Mouse (Mus musculus): ENCODE measurements at regions not wholly inside any gene's neighbourhood (a gene's known extent, or its start where the extent isn't known, plus 50 kb on each side); places are given as distances from the start of the nearest gene placed in this dataset.

GRCm38 (mm10) chr2:173990664-173991063, 85.4 kb upstream of the Stx16 start:
- WGBS, result 53% methylated on average over 4 of the region's 4 CpGs

DNA sequence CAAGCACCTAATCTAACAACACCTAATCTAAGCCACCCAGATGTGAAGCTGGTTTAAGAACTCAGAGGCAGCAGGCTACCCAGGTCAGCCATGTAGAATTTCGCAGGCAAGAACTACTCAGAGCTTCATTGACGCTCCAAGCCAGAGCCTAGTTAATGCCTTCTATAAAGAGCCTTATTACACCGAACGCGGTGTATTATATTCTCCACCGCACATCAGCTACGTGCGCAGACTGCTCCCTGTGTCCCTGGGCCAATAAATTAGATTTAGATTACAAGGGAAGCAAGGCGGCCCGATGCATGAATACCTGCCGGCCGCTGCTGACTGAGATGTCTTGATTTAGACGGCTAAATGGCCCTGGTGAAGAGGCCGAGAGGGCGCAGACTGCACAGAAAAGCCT, 84.7 kb upstream of the Stx16 start:
- no peaks in the 10 kb centered on the region for H3K27me3 ChIP-seq (ENCODE audit: control insufficient read depth, insufficient read depth, low read length)
- no peaks in the 10 kb centered on the region for H3K36me3 ChIP-seq (ENCODE audit: control insufficient read depth, insufficient read depth, low read length)
- WGBS, result 74% methylated on average over 15 of the region's 15 CpGs
- no peak overlapping the region for H3K4me3 ChIP-seq (ENCODE audit: low read depth, low read length)
- no peak overlapping the region for H3K9ac ChIP-seq (replicated peaks; ENCODE audit: low read depth, low read length)
- peaks cover 17% of the 10 kb centered on the region; the same call in 1 of the 2 replicates for H3K4me1 ChIP-seq (ENCODE audit: control insufficient read depth, insufficient read depth, low read length)
- no peak overlapping the region for H3K27ac ChIP-seq (ENCODE audit: low read length)
- no peak for ATAC-seq (ENCODE audit: insufficient number of reproducible peaks, insufficient read depth, low FRiP score, low read depth)
- no peaks in the 10 kb centered on the region for H3K9me3 ChIP-seq (ENCODE audit: control insufficient read depth, low read depth, low read length)
- H3K4me2 ChIP-seq (replicated peaks; ENCODE audit: low read depth, low read length), result no peak overlapping the region

More at GRCm38 (mm10) chr2:173990664-173991063, 85.4 kb upstream of the Stx16 start:
- Histone ChIP-seq H3K9ac (replicated peaks; ENCODE audit: low read depth, low read length) (no peak overlapping the region), H3K9me3 (ENCODE audit: control insufficient read depth, low read depth, low read length) (no peaks in the 10 kb centered on the region), H3K4me3 (ENCODE audit: low read depth, low read length) (no peak overlapping the region), H3K36me3 (ENCODE audit: control insufficient read depth, insufficient read depth, low read length) (no peaks in the 10 kb centered on the region), H3K27me3 (ENCODE audit: control insufficient read depth, insufficient read depth, low read length) (no peaks in the 10 kb centered on the region), H3K27ac (ENCODE audit: low read length) (no peak overlapping the region), H3K4me1 (ENCODE audit: control insufficient read depth, insufficient read depth, low read length) (peaks cover 17% of the 10 kb centered on the region; the same call in 1 of the 2 replicates), H3K4me2 (replicated peaks; ENCODE audit: low read depth, low read length) (no peak overlapping the region)
- ATAC-seq (ENCODE audit: insufficient number of reproducible peaks, insufficient read depth, low FRiP score, low read depth), result no peak

DNA sequence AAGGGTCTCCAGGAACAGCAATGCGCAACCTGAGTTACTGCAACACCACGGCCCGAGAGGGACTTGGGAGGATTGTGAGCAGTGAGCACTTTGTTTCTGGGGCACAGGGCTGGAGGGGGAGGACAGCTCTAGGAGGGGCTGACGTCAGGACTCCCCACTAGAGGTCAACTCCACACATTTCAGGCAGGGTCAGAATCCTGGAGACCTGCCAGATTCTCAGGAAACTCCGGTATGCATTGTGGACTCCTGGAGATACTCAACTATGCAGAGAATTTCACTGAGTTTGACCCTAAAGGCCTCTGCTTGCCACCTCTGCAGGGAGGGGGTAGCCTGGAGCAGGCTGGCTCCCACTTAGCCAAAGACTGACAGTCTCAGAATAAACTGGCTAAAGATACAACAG, 84.1 kb upstream of the Stx16 start:
- Histone ChIP-seq H3K4me2 (replicated peaks; ENCODE audit: low read depth, low read length) (no peak overlapping the region), H3K9me3 (ENCODE audit: control insufficient read depth, low read depth, low read length) (no peaks in the 10 kb centered on the region), H3K4me3 (ENCODE audit: low read depth, low read length) (no peak overlapping the region), H3K27ac (ENCODE audit: low read length) (no peak overlapping the region), H3K36me3 (ENCODE audit: control insufficient read depth, insufficient read depth, low read length) (no peaks in the 10 kb centered on the region), H3K4me1 (ENCODE audit: control insufficient read depth, insufficient read depth, low read length) (peaks cover 17% of the 10 kb centered on the region; the same call in 1 of the 2 replicates), H3K9ac (replicated peaks; ENCODE audit: low read depth, low read length) (no peak overlapping the region), H3K27me3 (ENCODE audit: control insufficient read depth, insufficient read depth, low read length) (no peaks in the 10 kb centered on the region)
- 34% methylated on average over 5 of the region's 5 CpGs for WGBS
- ATAC-seq (ENCODE audit: insufficient number of reproducible peaks, insufficient read depth, low FRiP score, low read depth), result peak; percentile 51

- H3K4me3 ChIP-seq (ENCODE audit: low read depth, low read length), result no peak overlapping the region
- no peak overlapping the region for H3K9ac ChIP-seq (replicated peaks; ENCODE audit: low read depth, low read length)
- H3K36me3 ChIP-seq (ENCODE audit: control insufficient read depth, insufficient read depth, low read length), result no peaks in the 10 kb centered on the region
- peaks cover 17% of the 10 kb centered on the region; the same call in 1 of the 2 replicates for H3K4me1 ChIP-seq (ENCODE audit: control insufficient read depth, insufficient read depth, low read length)
- WGBS, result 76% methylated on average over 5 of the region's 5 CpGs
- H3K9me3 ChIP-seq (ENCODE audit: control insufficient read depth, low read depth, low read length), result no peaks in the 10 kb centered on the region
- no peak overlapping the region for H3K4me2 ChIP-seq (replicated peaks; ENCODE audit: low read depth, low read length)
- H3K27me3 ChIP-seq (ENCODE audit: control insufficient read depth, insufficient read depth, low read length), result no peaks in the 10 kb centered on the region
- H3K27ac ChIP-seq (ENCODE audit: low read length), result no peak overlapping the region
- no peak for ATAC-seq (ENCODE audit: insufficient number of reproducible peaks, insufficient read depth, low FRiP score, low read depth)
Observed at GRCm38 (mm10) chr2:173993431-173993955, 82.6 kb upstream of the Stx16 start.

- Histone ChIP-seq H3K36me3 (ENCODE audit: control insufficient read depth, insufficient read depth, low read length) (no peaks in the 10 kb centered on the region), H3K27me3 (ENCODE audit: control insufficient read depth, insufficient read depth, low read length) (no peaks in the 10 kb centered on the region), H3K4me3 (ENCODE audit: low read depth, low read length) (no peak overlapping the region), H3K4me1 (ENCODE audit: control insufficient read depth, insufficient read depth, low read length) (peaks cover 17% of the 10 kb centered on the region; the same call in 1 of the 2 replicates), H3K9me3 (ENCODE audit: control insufficient read depth, low read depth, low read length) (no peaks in the 10 kb centered on the region), H3K9ac (replicated peaks; ENCODE audit: low read depth, low read length) (no peak overlapping the region), H3K4me2 (replicated peaks; ENCODE audit: low read depth, low read length) (0 out of 2 replicates have a peak overlapping the region, but pooled peaks have one; percentile 5), H3K27ac (ENCODE audit: low read length) (no peak overlapping the region)
- no peak for ATAC-seq (ENCODE audit: insufficient number of reproducible peaks, insufficient read depth, low FRiP score, low read depth)
- WGBS, result 26% methylated on average over 13 of the region's 13 CpGs
Observed at GRCm38 (mm10) chr2:173994301-173995073, 81.6 kb upstream of the Stx16 start.

GRCm38 (mm10) chr2:174004666-174005065, 71.4 kb upstream of the Stx16 start:
- Histone ChIP-seq H3K9ac (replicated peaks; ENCODE audit: low read depth, low read length) (no peak overlapping the region), H3K4me3 (ENCODE audit: low read depth, low read length) (no peak overlapping the region), H3K4me2 (replicated peaks; ENCODE audit: low read depth, low read length) (no peak overlapping the region), H3K9me3 (ENCODE audit: control insufficient read depth, low read depth, low read length) (peaks cover 5% of the 10 kb centered on the region), H3K27me3 (ENCODE audit: control insufficient read depth, insufficient read depth, low read length) (no peaks in the 10 kb centered on the region), H3K27ac (ENCODE audit: low read length) (no peak overlapping the region), H3K36me3 (ENCODE audit: control insufficient read depth, insufficient read depth, low read length) (no peaks in the 10 kb centered on the region), H3K4me1 (ENCODE audit: control insufficient read depth, insufficient read depth, low read length) (peaks cover 13% of the 10 kb centered on the region)
- ATAC-seq (ENCODE audit: insufficient number of reproducible peaks, insufficient read depth, low FRiP score, low read depth), result no peak
- 93% methylated on average over 8 of the region's 8 CpGs for WGBS

DNA sequence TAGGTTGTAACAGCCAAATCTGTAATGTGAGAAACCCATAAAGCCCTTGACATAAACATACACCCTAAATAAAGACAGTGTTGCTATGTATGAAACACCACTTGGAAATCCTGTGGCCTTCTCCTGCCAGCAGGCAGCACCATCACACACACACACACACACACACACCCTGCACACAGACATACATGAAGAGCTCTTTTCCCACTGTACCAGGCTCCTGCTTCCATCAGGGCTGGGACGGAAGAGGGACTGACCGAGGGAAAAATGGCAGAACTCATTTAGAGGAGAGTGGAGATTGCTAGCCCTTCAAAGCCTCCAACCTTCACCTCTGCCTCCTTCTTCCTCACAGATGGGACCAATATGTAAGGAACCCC, 68.1 kb upstream of the Stx16 start:
- Histone ChIP-seq H3K9me3 (ENCODE audit: control insufficient read depth, low read depth, low read length) (peaks cover 5% of the 10 kb centered on the region), H3K27ac (ENCODE audit: low read length) (peak overlapping the region; percentile 91; the same call in 1 of the 2 replicates), H3K4me3 (ENCODE audit: low read depth, low read length) (no peak overlapping the region), H3K4me2 (replicated peaks; ENCODE audit: low read depth, low read length) (no peak overlapping the region), H3K9ac (replicated peaks; ENCODE audit: low read depth, low read length) (no peak overlapping the region), H3K4me1 (ENCODE audit: control insufficient read depth, insufficient read depth, low read length) (peaks cover 26% of the 10 kb centered on the region), H3K36me3 (ENCODE audit: control insufficient read depth, insufficient read depth, low read length) (no peaks in the 10 kb centered on the region), H3K27me3 (ENCODE audit: control insufficient read depth, insufficient read depth, low read length) (no peaks in the 10 kb centered on the region)
- ATAC-seq (ENCODE audit: insufficient number of reproducible peaks, insufficient read depth, low FRiP score, low read depth), result no peak
- WGBS, result 49% methylated on average over 2 of the region's 2 CpGs

DNA sequence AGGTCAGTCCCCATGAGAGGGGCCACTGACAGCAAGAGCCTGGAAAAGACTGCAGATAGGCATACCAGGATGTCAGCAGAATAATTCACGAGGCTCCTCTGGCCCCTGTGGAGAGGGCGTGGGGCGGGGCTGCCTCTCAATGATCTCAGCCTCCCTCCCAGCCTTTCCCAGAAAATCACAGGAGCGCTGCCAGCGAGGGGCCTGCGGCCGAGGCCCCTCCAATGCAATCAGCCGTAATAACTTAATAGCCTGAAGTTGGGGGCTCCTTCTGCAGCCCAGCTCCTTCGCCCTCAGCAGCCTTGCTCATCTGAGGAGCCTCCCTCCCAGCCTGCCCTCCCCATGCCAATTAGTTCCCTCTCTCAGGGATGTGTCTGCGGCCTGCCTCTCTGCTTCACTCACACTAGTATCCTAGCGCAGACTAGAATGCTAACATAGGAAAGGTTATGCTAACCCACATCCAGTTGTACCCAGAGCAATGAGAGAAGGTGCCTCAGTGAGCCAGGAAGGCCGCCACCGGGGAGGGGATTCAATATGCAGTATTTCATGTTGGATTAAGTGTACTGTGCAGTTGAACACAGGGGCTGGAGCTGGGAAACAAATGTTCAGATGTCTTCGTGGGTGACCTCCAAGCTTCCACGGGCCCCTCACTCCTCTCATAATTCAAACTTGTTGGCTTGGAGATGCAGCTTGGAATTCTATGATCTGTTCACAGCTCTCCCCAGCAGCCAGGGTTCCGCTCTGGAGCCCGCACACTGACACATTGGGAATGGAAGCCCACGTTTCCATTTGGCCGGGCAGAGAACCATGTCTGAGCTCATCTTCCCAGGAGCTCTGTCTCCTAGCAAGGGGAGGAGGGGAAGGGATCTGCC, 67.5 kb upstream of the Stx16 start:
- Histone ChIP-seq H3K27me3 (ENCODE audit: control insufficient read depth, insufficient read depth, low read length) (no peaks in the 10 kb centered on the region), H3K9ac (replicated peaks; ENCODE audit: low read depth, low read length) (no peak overlapping the region), H3K4me2 (replicated peaks; ENCODE audit: low read depth, low read length) (no peak overlapping the region), H3K36me3 (ENCODE audit: control insufficient read depth, insufficient read depth, low read length) (no peaks in the 10 kb centered on the region), H3K4me3 (ENCODE audit: low read depth, low read length) (no peak overlapping the region), H3K4me1 (ENCODE audit: control insufficient read depth, insufficient read depth, low read length) (peaks cover 26% of the 10 kb centered on the region), H3K9me3 (ENCODE audit: control insufficient read depth, low read depth, low read length) (peaks cover 5% of the 10 kb centered on the region), H3K27ac (ENCODE audit: low read length) (peak overlapping the region; percentile 91)
- WGBS, result 24% methylated on average over 19 of the region's 19 CpGs
- peak; percentile 51; the same call in 1 of the 2 replicates for ATAC-seq (ENCODE audit: insufficient number of reproducible peaks, insufficient read depth, low FRiP score, low read depth)

All from stomach, embryonic 14.5 days (tissue).